Mouse (Mus musculus) embryonic facial prominence, embryonic 13.5 days (tissue): ENCODE measurements around the gene Kcnj8. TPM values are rescaled to one million over a fixed set of nuclear protein-coding genes. Genes with fewer than 3 reads are reported as not detected.

ENCODE experiments used
- ATAC-seq: fragments of 200-750 bp; cut with Nextera tagmentation; 2 replicates; pipeline ENCODE4 v1.8.0; 2017; ENCODE audit warnings: low read depth; ENCODE audit not compliant: insufficient number of reproducible peaks, insufficient read depth, low FRiP score, low TSS enrichment
- H3K27ac ChIP-seq: fragments of 300-500 bp; sonication (generic); 2 replicates; pipeline ENCODE4 v1.5.1; 2015; ENCODE audit warnings: moderate library complexity, mild to moderate bottlenecking, inconsistent platforms
- H3K27me3 ChIP-seq: fragments of 300-500 bp; sonication (generic); 2 replicates; pipeline ENCODE4 v1.6.1; 2015; ENCODE audit warnings: mild to moderate bottlenecking, inconsistent platforms
- H3K36me3 ChIP-seq: fragments of 300-500 bp; sonication (generic); 2 replicates; pipeline ENCODE4 v1.6.1; 2015; ENCODE audit warnings: mild to moderate bottlenecking, inconsistent platforms
- H3K4me1 ChIP-seq: fragments of 300-500 bp; sonication (generic); 2 replicates; pipeline ENCODE4 v1.6.1; 2015; ENCODE audit warnings: inconsistent platforms
- H3K4me2 ChIP-seq: fragments of 300-500 bp; sonication (generic); 2 replicates; pipeline ENCODE4 v1.6.1; 2015; ENCODE audit warnings: moderate library complexity, mild to moderate bottlenecking, inconsistent platforms
- H3K4me3 ChIP-seq: fragments of 300-500 bp; sonication (generic); 2 replicates; pipeline ENCODE4 v1.5.1; 2015; ENCODE audit warnings: mild to moderate bottlenecking, inconsistent platforms
- H3K9ac ChIP-seq: fragments of 300-500 bp; sonication (generic); 2 replicates; pipeline ENCODE4 v1.6.1; 2015; ENCODE audit warnings: mild to moderate bottlenecking, inconsistent platforms
- H3K9me3 ChIP-seq: fragments of 300-500 bp; sonication (generic); 2 replicates; pipeline ENCODE4 v1.6.1; 2016; ENCODE audit warnings: inconsistent platforms
- WGBS: fragments of 180-500 bp; shearing (Covaris S2); methylation state at CpG from one replicate; pipeline ENCODE4 v1.1.7; 2015; ENCODE audit warnings: mixed read lengths; 5-methylcytosine and 5-hydroxymethylcytosine counted together
- polyA plus RNA-seq: library from polyadenylated mRNA; unstranded; fragments of >200 nt; fragmentation: Nextera tagmentation; extraction: Ambion mirVana; gene quantifications from 2 replicates; pipeline ENCODE4 v1.2.1, GENCODE M21; 2015

Kcnj8 gene
- polyA plus RNA-seq, 1 experiment from 2014 or later = 3.9 TPM

GRCm38 (mm10) chr6:142545132-142545531 lies 26.3 kb downstream of the Kcnj8 start:
- peak overlapping the region; percentile 17 for H3K4me3 ChIP-seq
- no peak overlapping the region; the same call in 1 of the 2 replicates for H3K27ac ChIP-seq
- peaks cover 2% of the 10 kb centered on the region; the same call in 1 of the 2 replicates for H3K4me1 ChIP-seq
- H3K9me3 ChIP-seq = no peaks in the 10 kb centered on the region
- ATAC-seq = no peak
- H3K9ac ChIP-seq = no peak overlapping the region; the same call in 1 of the 2 replicates
- H3K27me3 ChIP-seq = no peaks in the 10 kb centered on the region
- WGBS = 45% methylated on average over 14 of the region's 14 CpGs
- peak overlapping the region; percentile 40 for H3K4me2 ChIP-seq
- H3K36me3 ChIP-seq = no peaks in the 10 kb centered on the region

GRCm38 (mm10) chr6:142543648-142544047 lies 27.8 kb downstream of the Kcnj8 start:
- no peak for ATAC-seq
- H3K27me3 ChIP-seq = no peaks in the 10 kb centered on the region
- H3K4me1 ChIP-seq = peaks cover 2% of the 10 kb centered on the region; the same call in 1 of the 2 replicates
- no peak overlapping the region for H3K9ac ChIP-seq
- WGBS = 81% methylated on average over 4 of the region's 4 CpGs
- H3K27ac ChIP-seq = no peak overlapping the region
- no peaks in the 10 kb centered on the region for H3K36me3 ChIP-seq
- no peak overlapping the region for H3K4me2 ChIP-seq
- H3K9me3 ChIP-seq = no peaks in the 10 kb centered on the region
- H3K4me3 ChIP-seq = no peak overlapping the region

- Histone ChIP-seq H3K36me3 (no peaks in the 10 kb centered on the region), H3K27ac (no peak overlapping the region), H3K9me3 (no peaks in the 10 kb centered on the region), H3K4me2 (no peak overlapping the region), H3K4me3 (no peak overlapping the region), H3K4me1 (peaks cover 2% of the 10 kb centered on the region; the same call in 1 of the 2 replicates), H3K9ac (no peak overlapping the region), H3K27me3 (no peaks in the 10 kb centered on the region)
- ATAC-seq = no peak
- 74% methylated on average over 6 of the region's 6 CpGs for WGBS
These were observed 28.6 kb downstream of the Kcnj8 start for GRCm38 (mm10) chr6:142542800-142543175.

- Histone ChIP-seq H3K36me3 (no peaks in the 10 kb centered on the region), H3K9ac (no peak overlapping the region), H3K4me3 (no peak overlapping the region), H3K4me1 (peaks cover 2% of the 10 kb centered on the region; the same call in 1 of the 2 replicates), H3K9me3 (no peaks in the 10 kb centered on the region), H3K4me2 (no peak overlapping the region), H3K27me3 (no peaks in the 10 kb centered on the region), H3K27ac (no peak overlapping the region)
- no peak for ATAC-seq
- 84% methylated on average over 8 of the region's 8 CpGs for WGBS
These were observed 29.2 kb downstream of the Kcnj8 start for GRCm38 (mm10) chr6:142542082-142542799.

GRCm38 (mm10) chr6:142540561-142541160 lies 30.8 kb downstream of the Kcnj8 start:
- no peak overlapping the region for H3K4me2 ChIP-seq
- ATAC-seq = no peak
- H3K27ac ChIP-seq = no peak overlapping the region
- 85% methylated on average over 10 of the region's 10 CpGs for WGBS
- no peak overlapping the region for H3K4me3 ChIP-seq
- H3K27me3 ChIP-seq = no peaks in the 10 kb centered on the region
- H3K9me3 ChIP-seq = no peaks in the 10 kb centered on the region
- no peak overlapping the region for H3K9ac ChIP-seq
- peaks cover 2% of the 10 kb centered on the region; the same call in 1 of the 2 replicates for H3K4me1 ChIP-seq
- no peaks in the 10 kb centered on the region for H3K36me3 ChIP-seq

- H3K4me1 ChIP-seq = peaks cover under 1% of the 10 kb centered on the region; the same call in 1 of the 2 replicates
These were observed 31.3 kb downstream of the Kcnj8 start for GRCm38 (mm10) chr6:142540131-142540530.

GRCm38 (mm10) chr6:142538503-142538902 lies 32.9 kb downstream of the Kcnj8 start:
- Histone ChIP-seq H3K4me2 (no peak overlapping the region), H3K27me3 (no peaks in the 10 kb centered on the region), H3K4me1 (no peaks in the 10 kb centered on the region), H3K27ac (no peak overlapping the region), H3K9me3 (no peaks in the 10 kb centered on the region), H3K4me3 (no peak overlapping the region), H3K9ac (no peak overlapping the region), H3K36me3 (no peaks in the 10 kb centered on the region)
- 81% methylated on average over 17 of the region's 17 CpGs for WGBS
- no peak for ATAC-seq

More at GRCm38 (mm10) chr6:142540131-142540530, 31.3 kb downstream of the Kcnj8 start:
- 87% methylated on average over 5 of the region's 5 CpGs for WGBS
- H3K36me3 ChIP-seq = no peaks in the 10 kb centered on the region
- no peaks in the 10 kb centered on the region for H3K9me3 ChIP-seq
- no peaks in the 10 kb centered on the region for H3K27me3 ChIP-seq
- no peak overlapping the region for H3K4me2 ChIP-seq
- no peak for ATAC-seq
- H3K4me3 ChIP-seq = no peak overlapping the region
- H3K9ac ChIP-seq = no peak overlapping the region
- no peak overlapping the region for H3K27ac ChIP-seq

GRCm38 (mm10) chr6:142533412-142533811 lies 38.0 kb downstream of the Kcnj8 start:
- Histone ChIP-seq H3K27ac (no peak overlapping the region), H3K4me3 (no peak overlapping the region), H3K36me3 (no peaks in the 10 kb centered on the region), H3K4me1 (no peaks in the 10 kb centered on the region), H3K4me2 (no peak overlapping the region), H3K27me3 (no peaks in the 10 kb centered on the region), H3K9me3 (no peaks in the 10 kb centered on the region), H3K9ac (no peak overlapping the region)
- WGBS = 80% methylated on average over 5 of the region's 5 CpGs
- ATAC-seq = no peak

GRCm38 (mm10) chr6:142532686-142533085 lies 38.7 kb downstream of the Kcnj8 start:
- no peaks in the 10 kb centered on the region for H3K36me3 ChIP-seq
- no peak overlapping the region for H3K9ac ChIP-seq
- no peaks in the 10 kb centered on the region for H3K9me3 ChIP-seq
- no peak for ATAC-seq
- no peak overlapping the region for H3K27ac ChIP-seq
- no peaks in the 10 kb centered on the region for H3K4me1 ChIP-seq
- H3K4me2 ChIP-seq = no peak overlapping the region
- 95% methylated on average over 2 of the region's 2 CpGs for WGBS
- no peaks in the 10 kb centered on the region for H3K27me3 ChIP-seq
- H3K4me3 ChIP-seq = no peak overlapping the region

GRCm38 (mm10) chr6:142532141-142532540 lies 39.3 kb downstream of the Kcnj8 start:
- Histone ChIP-seq H3K27me3 (no peaks in the 10 kb centered on the region), H3K4me1 (no peaks in the 10 kb centered on the region), H3K9ac (no peak overlapping the region), H3K4me2 (no peak overlapping the region), H3K9me3 (no peaks in the 10 kb centered on the region), H3K4me3 (no peak overlapping the region), H3K27ac (no peak overlapping the region), H3K36me3 (no peaks in the 10 kb centered on the region)
- no peak for ATAC-seq
- 92% methylated on average over 17 of the region's 17 CpGs for WGBS

GRCm38 (mm10) chr6:142530378-142530777 lies 41.0 kb downstream of the Kcnj8 start:
- no peak overlapping the region for H3K9ac ChIP-seq
- 86% methylated on average over 5 of the region's 5 CpGs for WGBS
- H3K4me1 ChIP-seq = no peaks in the 10 kb centered on the region
- no peak overlapping the region for H3K4me3 ChIP-seq
- no peaks in the 10 kb centered on the region for H3K36me3 ChIP-seq
- H3K9me3 ChIP-seq = no peaks in the 10 kb centered on the region
- no peaks in the 10 kb centered on the region for H3K27me3 ChIP-seq
- ATAC-seq = no peak
- no peak overlapping the region for H3K4me2 ChIP-seq
- no peak overlapping the region for H3K27ac ChIP-seq

- WGBS = 87% methylated on average over 8 of the region's 8 CpGs
- H3K27me3 ChIP-seq = no peaks in the 10 kb centered on the region
- H3K4me3 ChIP-seq = no peak overlapping the region
- H3K9me3 ChIP-seq = no peaks in the 10 kb centered on the region
- H3K9ac ChIP-seq = no peak overlapping the region
- H3K36me3 ChIP-seq = no peaks in the 10 kb centered on the region
- no peaks in the 10 kb centered on the region for H3K4me1 ChIP-seq
- H3K4me2 ChIP-seq = no peak overlapping the region
- ATAC-seq = no peak
- no peak overlapping the region for H3K27ac ChIP-seq
These were observed 41.7 kb downstream of the Kcnj8 start for GRCm38 (mm10) chr6:142529680-142530079.
